Comparison of ENCODE assay signal across 38 mouse cellular contexts in the genomic region with DNA sequence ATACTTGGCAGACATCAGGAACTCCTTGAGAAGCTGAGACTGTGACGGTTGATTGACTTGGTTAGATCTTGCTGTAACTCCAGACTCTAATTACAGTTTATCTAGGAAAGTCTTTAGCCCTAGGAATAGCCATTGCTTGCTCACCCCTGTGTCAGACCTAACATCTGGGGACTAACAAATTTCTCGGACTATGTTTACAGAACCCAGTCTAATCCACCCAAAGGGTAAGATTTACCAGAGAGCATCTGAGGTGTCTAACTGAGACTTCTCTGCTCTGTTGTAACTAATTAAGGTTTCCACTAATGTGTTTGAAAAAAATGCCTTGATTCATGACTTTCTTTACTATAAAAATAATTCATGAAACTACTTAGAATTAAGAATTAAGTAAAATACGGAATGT. TPM values are rescaled to one million over a fixed set of nuclear protein-coding genes. Genes with fewer than 3 reads are reported as not detected.
"Had no signal": no experiment of that assay in that cellular context is flagged by ENCODE, and none has a peak within 500 bp of the region (broad histone marks: within the 10 kb centered on the region; RNA-seq: fewer than 3 reads in every experiment).

No protein-coding gene starts in this region.

- H3K27me3 ChIP-seq: heart, embryonic 12.5 days; heart, embryonic 13.5 days; heart, embryonic 15.5 days; hindbrain, embryonic 12.5 days; hindbrain, embryonic 13.5 days; hindbrain, embryonic 15.5 days; intestine, embryonic 15.5 days had no signal

- ATAC-seq: hindbrain, embryonic 16.5 days; hindbrain, postnatal 0 days; inflammation-experienced regulatory T-cells, adult 6 months; intestine, embryonic 15.5 days; intestine, embryonic 16.5 days; intestine, postnatal 0 days had no signal

- H3K4me3 ChIP-seq: heart, adult 2 months; heart, embryonic 10.5 days; heart, embryonic 12.5 days; heart, embryonic 13.5 days; heart, embryonic 15.5 days; hindbrain, embryonic 10.5 days; hindbrain, embryonic 12.5 days; hindbrain, embryonic 13.5 days; hindbrain, embryonic 15.5 days; intestine, embryonic 15.5 days; layer of hippocampus, adult 2 months; left cerebral cortex, adult 2 months had no signal

- H3K27ac ChIP-seq: heart, adult 2 months; heart, embryonic 10.5 days; heart, embryonic 13.5 days; heart, embryonic 15.5 days; hindbrain, embryonic 10.5 days; hindbrain, embryonic 12.5 days; hindbrain, embryonic 13.5 days; hindbrain, embryonic 14.5 days; hindbrain, embryonic 15.5 days; hindbrain, postnatal 0 days; intestine, embryonic 15.5 days; layer of hippocampus, adult 2 months; left cerebral cortex, adult 2 months had no signal

- H3K9me3 ChIP-seq: heart, embryonic 10.5 days; heart, embryonic 12.5 days; heart, embryonic 13.5 days; heart, embryonic 15.5 days; hindbrain, embryonic 10.5 days; hindbrain, embryonic 12.5 days; hindbrain, embryonic 13.5 days; hindbrain, embryonic 15.5 days; intestine, embryonic 15.5 days had no signal

- H3K4me1 ChIP-seq: heart, embryonic 10.5 days; heart, embryonic 12.5 days; heart, embryonic 13.5 days; heart, embryonic 15.5 days; hindbrain, embryonic 10.5 days; hindbrain, embryonic 12.5 days; hindbrain, embryonic 13.5 days; hindbrain, embryonic 15.5 days; intestine, embryonic 15.5 days had no signal

- DNase-seq: heart, adult 18-20 months; heart, adult 2 months; heart, postnatal 10 days; heart, postnatal 14 days; heart, postnatal 36 days; heart, postnatal 4 days; kidney, adult 11 months; kidney, adult 18-20 months; kidney, adult 8-10 months; kidney, postnatal 25 days; kidney, postnatal 36 days; kidney, postnatal 4 days; layer of hippocampus, adult 9-11 months; layer of hippocampus, postnatal 36 days had no signal

- H3K9ac ChIP-seq: heart, embryonic 12.5 days; heart, embryonic 13.5 days; heart, embryonic 15.5 days; hindbrain, embryonic 12.5 days; hindbrain, embryonic 13.5 days; hindbrain, embryonic 14.5 days; hindbrain, embryonic 15.5 days; intestine, embryonic 15.5 days had no signal

- H3K4me2 ChIP-seq: heart, embryonic 11.5 days; heart, embryonic 12.5 days; heart, embryonic 13.5 days; heart, embryonic 15.5 days; hindbrain, embryonic 12.5 days; hindbrain, embryonic 13.5 days; hindbrain, embryonic 14.5 days; hindbrain, embryonic 15.5 days; intestine, embryonic 15.5 days had no signal

- H3K36me3 ChIP-seq: heart, embryonic 10.5 days; heart, embryonic 12.5 days; heart, embryonic 13.5 days; heart, embryonic 15.5 days; hindbrain, embryonic 10.5 days; hindbrain, embryonic 12.5 days; hindbrain, embryonic 13.5 days; hindbrain, embryonic 15.5 days; intestine, embryonic 15.5 days had no signal

RNA-seq across cellular contexts. Expression of a gene that starts 32.2 kb away (rescaled TPM):
- polyA plus RNA-seq: heart, adult 2 months; heart, embryonic 10.5 days; heart, embryonic 11.5 days; heart, embryonic 12.5 days; heart, embryonic 13.5 days; heart, embryonic 14.5 days; heart, embryonic 15.5 days; heart, embryonic 16.5 days; heart, postnatal 0 days; hindbrain, embryonic 10.5 days; hindbrain, embryonic 11.5 days; hindbrain, embryonic 12.5 days; hindbrain, embryonic 14.5 days; hindbrain, embryonic 15.5 days; inflammation-experienced regulatory T-cells, adult 6 months; intestine, embryonic 14.5 days; intestine, embryonic 15.5 days; intestine, embryonic 16.5 days; intestine, postnatal 0 days; large intestine, adult 2 months had no signal
